Comparison of ENCODE assay signal across 13 mouse cellular contexts in genomic region chr8:116452806-116453205, GRCm38 (mm10). TPM values are rescaled to one million over a fixed set of nuclear protein-coding genes. Genes with fewer than 3 reads are reported as not detected.
"Had no signal": no experiment of that assay in that cellular context is flagged by ENCODE, and none has a peak within 500 bp of the region (broad histone marks: within the 10 kb centered on the region; RNA-seq: fewer than 3 reads in every experiment).

No protein-coding gene starts in this region.

- DNase-seq: kidney, adult 8-10 months; kidney, postnatal 25 days; liver, embryonic 13.5 days; liver, postnatal 0 days; lung, postnatal 14 days; right cerebral cortex, postnatal 14 days; thymus, postnatal 36 days had no signal

- ATAC-seq: liver, postnatal 0 days; midbrain, embryonic 15.5 days had no signal

RNA-seq across cellular contexts. Expression of gene Dynlrb2, which starts 52.0 kb away (rescaled TPM):
- total RNA-seq: monocyte, adult 5-6 weeks had no signal
- polyA plus RNA-seq: limb, embryonic 11.5 days; limb, embryonic 15.5 days; liver, embryonic 13.5 days; liver, postnatal 0 days; macrophage; spleen, adult 2 months had no signal
